Mouse (Mus musculus): ENCODE measurements around the gene Asap2. TPM values are rescaled to one million over a fixed set of nuclear protein-coding genes. Genes with fewer than 3 reads are reported as not detected.
"Not testable (repeated sequence)": the region's sequence is repeated elsewhere in the genome, so short reads cannot be mapped to it uniquely, and the experiment has no call there.

Asap2 gene
- 10 to 100 TPM in 1 of 2 experiments, 1 to 10 TPM in 1; 8.2 to 17.5 TPM for total RNA-seq (2021)
- long read RNA-seq, experiment 1, partial matches to known transcripts, result 0 of 3 reads
- long read RNA-seq, experiment 1, other reads (novel, unspliced or antisense), result 2 of 3 reads
- long read RNA-seq, experiment 2, partial matches to known transcripts, result 6 of 13 reads
- long read RNA-seq, experiment 2, other reads (novel, unspliced or antisense), result 7 of 13 reads

DNA sequence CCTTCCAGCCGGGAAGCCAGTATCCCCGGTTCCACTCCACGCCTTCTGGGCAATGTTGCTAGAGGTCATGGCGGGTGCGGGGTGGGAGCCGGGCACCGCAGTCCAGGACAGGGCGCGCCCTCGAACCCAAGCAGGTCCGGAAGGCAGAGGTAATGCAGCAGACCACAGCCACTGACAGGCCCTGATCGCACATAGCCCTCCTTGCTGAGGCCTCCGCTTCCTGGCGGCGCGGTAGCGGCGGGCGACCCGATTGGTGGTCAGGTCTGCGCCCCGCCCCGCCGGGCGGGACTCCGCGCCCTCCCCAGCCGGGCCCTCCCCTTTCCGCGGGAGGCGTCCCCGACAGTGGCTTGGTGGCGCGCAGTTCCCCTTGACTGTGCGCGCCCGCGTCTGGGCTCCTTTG is at the start of gene Asap2:
Asap2 (plus strand) TSS at position 328 of the 400 bp plus-strand sequence.
- DNase-seq (ENCODE audit: low spot score in 2 of 2), result peak; percentile 30 to 45

DNA sequence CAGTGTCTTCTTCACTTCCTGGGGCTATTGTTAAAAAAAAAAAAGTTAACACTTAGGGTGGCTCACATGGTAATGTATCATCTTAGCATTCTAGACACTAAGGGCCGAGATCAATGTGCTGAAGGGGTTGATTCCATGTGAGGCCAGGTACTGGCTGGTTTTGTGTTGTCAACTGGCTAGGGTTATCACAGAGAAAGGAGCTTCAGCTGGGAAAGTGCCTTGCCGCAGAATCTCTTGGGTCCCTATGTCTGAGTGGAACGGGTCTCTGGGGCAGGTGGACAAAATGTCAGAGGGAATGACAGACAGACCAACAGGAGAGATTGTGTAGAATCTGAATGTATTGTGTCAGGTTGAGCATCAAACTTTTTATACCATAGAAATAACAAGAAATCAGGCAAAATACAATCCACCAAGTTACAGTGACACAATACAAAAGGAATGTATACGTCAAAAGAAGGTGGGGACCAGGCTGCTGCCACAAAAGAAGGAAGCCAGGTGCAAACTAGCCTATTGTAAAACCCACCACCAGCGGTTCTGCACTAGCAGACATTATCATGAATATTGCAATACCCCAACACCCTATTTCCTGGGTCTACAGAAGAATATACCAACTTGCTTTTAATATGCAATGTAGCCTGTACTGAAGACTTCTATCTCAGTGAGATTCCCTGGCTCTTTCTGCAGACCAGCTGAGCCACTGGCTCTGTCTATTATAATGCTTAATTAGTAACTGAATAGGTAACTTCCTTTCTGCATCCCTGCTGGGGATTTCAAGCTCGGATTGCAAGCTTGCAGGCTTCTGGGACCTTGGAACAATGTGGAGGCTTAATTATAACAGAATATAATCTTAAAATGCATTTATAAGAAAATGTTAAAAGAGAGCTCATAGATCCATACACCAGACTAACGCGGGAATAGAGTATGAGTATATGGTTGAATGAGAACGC is 42.9 kb upstream of the Asap2 start:
- not testable (repeated sequence) for DNase-seq (ENCODE audit: low spot score in 2 of 2)

DNA sequence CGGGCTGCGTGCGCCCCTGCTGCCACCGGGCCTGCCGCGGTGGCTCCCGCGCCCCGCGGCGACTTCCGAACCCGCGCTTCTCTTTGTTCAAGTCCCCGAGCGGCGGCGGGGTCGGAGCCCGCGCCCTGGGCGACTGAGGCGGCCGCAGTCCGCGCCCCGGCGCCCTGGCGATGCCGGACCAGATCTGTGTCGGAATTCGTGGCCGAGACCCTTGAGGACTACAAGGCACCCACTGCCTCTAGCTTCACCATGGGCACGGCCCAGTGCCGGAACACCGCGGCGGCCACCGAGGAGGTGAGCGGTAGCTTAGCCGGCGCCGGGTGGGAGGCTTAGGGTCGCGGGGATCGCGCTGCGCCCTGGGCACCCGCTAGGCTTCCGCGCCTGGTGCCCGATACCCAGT is 320 bp downstream of the Asap2 start:
- DNase-seq (ENCODE audit: low spot score in 2 of 2), result peak in 1 of 2 experiments; percentile 20

DNA sequence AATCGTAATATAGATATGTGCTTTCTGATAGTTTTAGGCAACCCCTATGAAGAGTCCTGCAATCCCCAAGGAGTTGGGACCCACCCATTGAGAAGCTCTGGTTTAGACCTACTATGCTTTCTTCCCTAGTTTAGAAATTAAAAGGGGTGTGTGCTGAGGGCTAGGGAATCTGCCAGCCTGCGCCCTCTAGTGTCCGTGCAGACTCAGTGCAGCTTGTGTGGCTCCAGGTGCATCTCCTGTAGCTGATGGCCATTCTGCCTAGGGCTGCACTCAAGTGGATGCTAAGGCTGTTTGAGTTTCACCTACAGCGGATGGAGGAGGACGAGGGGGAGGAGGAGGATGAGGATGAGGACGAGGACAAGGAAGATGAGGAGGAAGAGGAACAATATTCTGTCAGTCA is 40.6 kb downstream of the Asap2 start:
- not testable (repeated sequence) for DNase-seq (ENCODE audit: low spot score in 2 of 2)

DNA sequence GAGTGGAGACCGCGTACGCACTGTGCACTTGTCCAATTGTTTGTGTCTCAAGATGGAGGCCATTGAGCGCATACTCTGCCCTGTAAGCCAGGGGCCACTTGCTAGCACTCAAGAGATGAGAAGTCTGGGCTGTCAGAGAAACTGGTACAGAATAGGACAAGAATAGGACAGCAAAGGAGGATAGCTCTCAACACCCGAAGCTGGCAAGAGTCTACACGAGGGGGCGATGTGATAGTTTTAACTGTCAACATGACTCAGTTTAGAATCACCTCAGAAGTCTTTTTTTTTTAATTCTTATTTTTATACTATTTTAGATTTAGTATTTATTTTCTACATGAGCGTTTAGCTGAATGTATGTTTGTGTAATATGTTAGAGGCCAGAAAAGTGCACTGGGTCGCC is 56.5 kb downstream of the Asap2 start:
- DNase-seq (ENCODE audit: low spot score in 2 of 2), result not testable (repeated sequence)

DNA sequence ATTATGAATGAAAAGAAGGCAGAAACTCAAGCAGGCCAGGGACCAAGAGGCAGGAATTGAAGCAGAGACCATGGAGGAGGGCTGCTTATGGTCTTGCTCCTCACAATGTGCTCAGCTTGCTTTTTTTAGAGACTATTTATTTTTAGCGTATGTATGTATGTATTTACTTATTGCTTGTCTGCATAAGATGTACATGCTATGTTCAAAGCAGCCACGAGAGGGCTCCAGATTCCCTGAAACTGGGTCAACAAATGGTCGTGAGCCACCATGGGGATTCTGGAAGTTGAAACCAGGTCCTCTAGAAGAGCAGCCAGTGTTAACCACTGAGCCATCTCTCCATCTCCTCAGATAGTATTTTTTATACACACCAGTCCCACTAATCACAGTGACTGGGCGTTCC is 85.5 kb downstream of the Asap2 start:
- peak; percentile 79 to 80 for DNase-seq (ENCODE audit: low spot score in 2 of 2)

DNA sequence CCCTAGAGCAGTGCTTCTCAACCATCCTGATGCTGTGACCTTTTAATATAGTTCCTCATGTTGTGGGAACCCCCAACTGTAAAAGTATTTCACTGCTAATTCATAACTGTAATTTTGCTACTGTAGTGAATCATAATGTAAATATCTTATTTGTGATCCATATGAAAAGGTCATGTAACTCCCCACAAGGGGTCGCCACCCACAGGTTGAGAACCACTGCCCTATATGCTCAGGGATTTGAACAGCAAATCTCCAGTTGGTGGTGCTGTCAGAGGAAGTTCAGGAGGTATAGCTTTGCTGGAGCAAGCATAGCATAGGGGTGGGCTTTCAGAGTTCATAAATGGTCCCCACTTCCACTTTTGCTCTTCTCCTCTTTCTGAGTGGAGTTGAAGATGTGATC is 99.9 kb downstream of the Asap2 start:
- not testable (repeated sequence) for DNase-seq (ENCODE audit: low spot score in 2 of 2)

DNA sequence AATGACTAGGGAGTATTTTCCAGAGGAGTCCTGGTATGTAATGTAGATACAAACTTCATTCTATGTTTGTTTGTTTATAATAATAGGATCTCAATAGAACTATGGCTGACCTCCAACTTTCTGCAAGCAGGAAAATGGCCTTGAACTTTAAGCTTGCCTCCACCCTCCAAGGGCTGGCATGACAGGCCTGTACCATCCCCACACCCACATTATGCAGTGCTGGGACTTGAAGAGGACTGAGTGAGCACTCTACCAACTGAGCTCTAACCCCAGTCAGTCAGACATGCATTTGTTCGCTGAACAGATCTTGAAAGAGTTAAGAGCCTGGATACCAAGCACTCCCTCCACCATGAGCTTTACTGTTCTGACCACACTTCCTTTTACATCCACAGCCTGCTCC is 102.2 kb downstream of the Asap2 start:
- DNase-seq (ENCODE audit: low spot score in 2 of 2), result not testable (repeated sequence)

DNA sequence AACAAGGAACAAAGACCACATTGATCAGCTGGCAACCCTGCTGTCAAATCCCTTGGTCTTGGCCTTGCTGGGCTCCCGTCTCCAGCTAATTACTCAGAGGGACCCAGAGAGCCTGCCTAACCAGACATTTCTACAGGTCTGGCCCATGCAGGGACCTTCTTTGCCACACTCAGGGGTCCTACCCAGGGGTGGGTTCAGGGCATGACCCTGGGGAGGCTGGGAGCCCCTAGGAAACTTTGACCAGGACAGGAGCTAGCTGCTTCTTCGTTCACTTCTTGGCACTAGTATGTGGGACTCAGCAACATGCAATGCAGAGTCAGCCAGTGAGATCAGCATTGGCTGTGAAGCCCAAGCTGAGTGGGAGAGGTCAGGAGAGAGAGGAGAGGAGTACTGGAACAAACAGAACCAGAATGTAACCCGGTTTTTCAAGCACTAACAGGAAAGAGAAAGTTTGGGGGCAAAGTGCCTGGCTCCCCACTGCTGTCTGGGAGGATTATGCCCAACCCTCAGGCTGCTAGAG is 107.6 kb downstream of the Asap2 start:
- peak in 1 of 2 experiments; percentile 16 for DNase-seq (ENCODE audit: low spot score in 2 of 2)

DNA sequence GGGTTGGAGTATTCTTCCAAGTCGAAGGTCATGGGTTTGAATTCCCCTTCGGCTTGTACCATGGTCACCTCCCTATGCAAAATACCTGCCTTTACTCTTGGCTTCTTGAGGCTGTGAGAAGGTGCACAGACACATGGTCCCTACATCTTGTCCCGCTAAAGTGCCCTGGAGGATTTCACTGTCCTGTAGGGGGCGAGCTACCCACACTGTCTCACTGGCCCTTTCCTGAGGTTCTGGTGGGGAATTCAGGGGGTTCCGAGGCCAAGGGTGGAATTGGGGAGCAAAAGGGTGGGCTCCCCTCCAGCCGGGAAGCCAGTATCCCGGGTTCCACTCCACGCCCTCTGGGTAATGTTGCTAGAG is 120.8 kb downstream of the Asap2 start:
- not testable (repeated sequence) for DNase-seq (ENCODE audit: low spot score in 2 of 2)

DNA sequence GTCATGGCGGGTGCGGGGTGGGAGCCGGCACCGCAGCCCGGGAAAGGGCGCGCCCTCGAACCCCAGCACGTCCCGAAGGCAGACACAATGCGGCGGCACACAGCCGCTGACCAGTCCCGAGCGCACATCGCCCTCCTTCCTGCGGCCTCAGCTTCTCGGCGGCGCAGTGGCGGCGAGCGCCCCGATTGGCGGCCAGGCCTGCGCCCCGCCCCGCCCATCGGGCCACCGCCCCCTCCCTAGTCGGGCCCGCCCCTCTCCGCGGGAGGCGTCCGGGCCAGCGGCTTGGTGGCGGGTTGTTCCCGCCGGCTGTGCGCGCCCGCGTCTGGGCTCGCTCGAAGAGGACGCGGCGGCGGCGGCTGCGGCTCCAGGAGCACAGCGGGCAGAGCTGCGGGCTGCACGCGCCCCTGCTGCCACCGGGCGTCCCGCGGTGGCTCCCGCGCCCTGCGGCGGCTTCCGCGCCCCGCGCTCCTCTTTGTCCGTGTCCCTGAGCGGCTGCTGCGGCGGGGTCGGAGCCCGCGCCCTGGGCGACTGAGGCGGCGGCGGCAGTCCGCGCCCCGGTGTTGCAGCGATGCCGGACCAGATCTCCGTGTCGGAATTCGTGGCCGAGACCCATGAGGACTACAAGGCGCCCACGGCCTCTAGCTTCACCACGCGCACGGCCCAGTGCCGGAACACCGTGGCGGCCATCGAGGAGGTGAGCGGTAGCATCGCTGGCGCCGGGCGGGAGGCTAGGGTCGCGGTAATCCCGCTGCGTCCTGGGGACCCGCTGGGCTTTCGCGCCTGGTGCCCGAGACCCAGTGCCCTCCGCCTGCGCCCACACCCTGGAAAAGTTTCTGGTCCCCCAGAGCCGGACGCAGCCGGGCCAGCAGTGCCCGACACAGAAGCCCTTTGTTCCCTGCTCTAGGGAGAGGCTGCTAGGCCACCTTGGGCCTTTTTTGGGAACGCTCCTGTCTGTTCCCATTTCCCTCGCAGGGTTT is 121.5 kb downstream of the Asap2 start:
- peak; percentile 85 to 88 for DNase-seq (ENCODE audit: low spot score in 2 of 2)

DNA sequence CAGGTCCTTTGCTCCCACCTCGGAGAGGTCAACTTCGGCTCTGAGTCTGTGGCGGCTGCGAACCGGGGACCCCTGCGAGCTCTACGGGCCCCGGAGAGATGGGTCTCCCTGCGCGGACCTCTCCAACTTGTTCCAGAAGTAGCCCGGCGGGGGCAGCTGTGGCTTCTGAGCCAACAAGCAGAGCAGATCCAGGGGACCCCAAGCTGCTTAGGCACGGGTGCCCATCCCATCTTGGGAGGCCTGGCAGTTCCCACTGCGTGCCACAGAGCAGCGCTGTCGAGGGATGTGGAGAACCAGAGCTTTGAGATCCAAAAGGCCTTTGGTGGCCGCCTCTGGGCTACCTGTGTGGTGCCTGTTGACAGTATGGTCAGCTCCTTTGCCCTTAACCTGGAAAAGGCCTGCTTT is 122.2 kb downstream of the Asap2 start:
- DNase-seq (ENCODE audit: low spot score in 2 of 2), result peak; percentile 45 to 56

DNA sequence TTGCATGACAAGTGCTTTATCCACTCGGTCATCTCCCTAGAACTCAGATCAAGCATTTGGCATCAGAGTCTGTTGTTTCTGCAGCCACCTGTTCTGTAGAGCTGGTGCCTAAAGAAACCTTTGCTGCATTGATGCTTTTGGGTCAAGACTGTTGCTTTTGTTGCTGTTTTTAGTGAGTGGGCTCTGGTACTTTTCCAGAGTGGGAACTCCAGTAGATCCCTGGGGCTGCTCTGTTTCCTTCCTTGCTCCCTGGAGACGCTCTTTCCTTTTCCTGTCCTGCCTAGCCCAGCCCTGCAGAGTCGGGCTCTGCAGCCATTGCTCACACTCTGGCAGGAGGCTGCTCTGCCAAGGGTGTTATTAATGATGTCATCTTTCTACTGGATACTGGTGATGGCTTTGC is 129.2 kb downstream of the Asap2 start:
- no peak for DNase-seq (ENCODE audit: low spot score in 2 of 2)

DNA sequence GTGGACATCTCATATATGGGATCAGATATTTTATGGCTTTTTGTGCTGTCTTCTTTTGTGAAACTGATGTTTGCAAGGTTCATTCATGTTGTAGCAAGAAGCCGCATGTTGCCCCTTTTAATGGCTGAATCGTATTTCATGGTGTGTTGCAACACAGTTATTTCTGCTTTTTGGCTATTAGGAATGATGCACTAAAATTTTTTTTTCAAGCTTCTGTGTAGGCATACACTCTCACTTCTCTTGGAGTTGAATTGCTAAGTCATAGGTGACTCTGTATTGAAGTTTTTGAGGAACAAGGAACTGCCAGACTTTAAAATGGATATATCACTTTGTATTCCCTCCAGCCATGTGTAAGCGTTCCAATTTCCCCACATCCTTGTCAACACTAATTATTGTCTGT is 132.6 kb downstream of the Asap2 start:
- no peak for DNase-seq (ENCODE audit: low spot score in 2 of 2)

DNA sequence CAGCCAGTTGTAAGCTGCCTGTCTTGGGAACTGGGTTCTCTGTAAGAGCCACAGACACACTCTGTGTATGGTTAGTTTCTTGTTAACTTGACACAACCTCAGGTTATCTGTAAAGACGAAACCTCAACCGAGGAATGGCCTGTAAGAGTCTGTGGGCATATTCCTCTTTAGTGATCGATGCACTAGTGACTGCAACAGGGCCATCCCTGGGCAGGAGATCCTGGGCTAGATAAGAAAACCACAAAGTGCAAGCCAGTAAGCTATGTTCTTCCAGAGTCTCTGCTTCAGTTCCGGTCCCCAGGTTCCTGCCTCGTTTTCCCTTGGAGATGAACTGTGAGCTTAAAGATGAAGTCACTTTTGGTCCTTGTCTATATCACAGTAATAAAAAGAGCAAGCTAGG is 133.4 kb downstream of the Asap2 start:
- DNase-seq (ENCODE audit: low spot score in 2 of 2), result no peak

DNA sequence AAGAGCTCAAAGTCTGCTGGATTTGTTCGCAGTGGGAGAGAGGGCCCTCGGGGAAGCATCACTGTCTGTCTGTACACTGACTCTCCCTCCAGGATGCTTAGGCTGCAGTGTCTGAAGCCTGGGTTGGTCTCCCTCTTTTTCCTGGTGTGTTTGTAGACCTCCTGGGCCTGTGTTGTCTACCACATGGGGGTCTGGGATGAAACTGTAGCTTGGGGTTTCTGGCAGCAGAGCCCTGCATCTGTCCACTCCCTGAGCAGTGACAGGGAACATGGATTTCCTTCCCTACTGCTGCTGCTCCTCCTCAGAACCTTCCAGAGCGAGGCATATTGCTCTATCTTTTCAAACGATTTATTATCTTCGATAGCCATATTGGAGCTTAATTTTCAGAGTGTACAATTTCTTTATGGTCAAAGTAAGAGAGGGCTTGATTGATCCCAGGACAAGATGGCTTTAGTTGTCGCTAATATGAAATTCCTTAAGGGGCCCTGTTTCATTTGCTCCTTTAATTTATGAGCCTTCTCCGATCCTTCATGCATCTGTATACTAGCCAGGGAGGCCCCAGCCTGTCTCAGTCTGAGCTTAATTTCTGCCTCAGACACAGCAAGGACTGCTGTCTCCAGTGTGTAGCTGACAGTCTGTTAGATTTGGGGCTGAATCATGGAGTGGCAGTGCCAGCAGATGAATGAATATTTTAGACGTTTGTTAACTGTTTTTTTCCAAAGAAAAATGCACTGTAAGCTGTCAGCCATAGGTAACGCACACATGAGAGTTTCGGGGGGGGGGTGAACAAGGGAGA is 135.6 kb downstream of the Asap2 start:
- no peak for DNase-seq (ENCODE audit: low spot score in 2 of 2)

DNA sequence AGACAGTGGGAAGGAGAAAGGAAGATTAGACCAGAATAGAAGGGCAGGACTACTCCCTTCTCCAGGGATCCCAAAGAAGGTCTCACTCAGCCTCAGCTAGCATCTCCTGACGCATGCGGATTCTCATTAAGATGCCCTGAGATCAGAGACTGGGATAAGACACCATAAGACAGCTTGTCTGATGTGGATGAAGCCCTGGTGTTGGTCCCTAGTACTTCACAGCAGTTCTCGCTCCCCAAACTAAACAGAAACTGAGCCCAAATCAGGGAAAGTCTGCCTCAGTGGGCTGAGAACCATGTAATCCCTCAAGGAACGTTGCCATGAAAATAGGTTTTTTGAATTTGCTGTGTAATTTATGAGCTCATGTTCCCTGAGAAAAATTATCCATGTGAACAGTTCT is 136.3 kb downstream of the Asap2 start:
- DNase-seq (ENCODE audit: low spot score in 2 of 2), result no peak

DNA sequence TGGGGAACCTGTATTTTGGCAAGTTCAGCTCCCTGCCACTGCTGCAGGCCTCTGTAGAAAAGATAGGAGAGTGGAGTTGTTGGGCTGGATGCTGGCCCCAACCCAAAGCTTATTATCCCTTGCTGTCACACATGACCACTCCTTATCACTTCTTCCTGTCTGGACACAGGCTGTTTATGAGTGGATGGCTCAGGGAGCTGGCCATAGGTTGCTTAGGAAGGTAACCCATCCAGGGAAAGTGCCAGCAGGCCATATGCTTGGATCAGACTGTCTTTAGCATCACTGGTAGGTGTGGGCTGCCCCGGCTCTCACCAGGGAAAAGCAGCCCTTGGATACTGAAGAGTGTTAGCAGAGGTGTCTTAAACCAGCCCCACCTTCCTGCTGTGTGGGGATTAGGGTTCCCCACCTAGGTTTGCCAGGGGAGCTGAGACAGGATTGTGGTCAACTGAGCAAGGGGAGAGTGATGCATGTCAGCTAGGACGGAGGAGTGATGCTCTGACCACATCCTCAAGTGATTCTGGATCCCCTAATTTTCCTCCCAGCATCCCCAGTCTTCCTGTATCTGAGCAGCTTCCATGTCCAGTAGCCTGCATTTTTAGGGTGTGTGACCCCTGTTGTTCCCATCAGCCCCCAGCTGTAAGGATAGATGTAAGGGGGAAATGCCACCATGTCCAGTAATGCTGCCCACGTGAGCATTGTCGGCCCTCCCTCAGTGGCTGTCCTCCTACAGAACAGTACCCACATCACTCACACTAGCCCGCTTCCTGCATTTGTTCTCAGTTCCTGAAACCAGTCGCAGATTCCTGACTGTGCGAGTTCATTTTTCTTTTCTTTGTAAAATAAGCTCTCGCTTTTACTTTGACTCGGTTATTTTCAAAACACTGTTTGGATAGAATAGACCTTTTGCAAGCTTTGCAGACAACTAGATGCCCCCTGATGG is 138.9 kb downstream of the Asap2 start:
- peak in 1 of 2 experiments; percentile 18 for DNase-seq (ENCODE audit: low spot score in 2 of 2)

DNA sequence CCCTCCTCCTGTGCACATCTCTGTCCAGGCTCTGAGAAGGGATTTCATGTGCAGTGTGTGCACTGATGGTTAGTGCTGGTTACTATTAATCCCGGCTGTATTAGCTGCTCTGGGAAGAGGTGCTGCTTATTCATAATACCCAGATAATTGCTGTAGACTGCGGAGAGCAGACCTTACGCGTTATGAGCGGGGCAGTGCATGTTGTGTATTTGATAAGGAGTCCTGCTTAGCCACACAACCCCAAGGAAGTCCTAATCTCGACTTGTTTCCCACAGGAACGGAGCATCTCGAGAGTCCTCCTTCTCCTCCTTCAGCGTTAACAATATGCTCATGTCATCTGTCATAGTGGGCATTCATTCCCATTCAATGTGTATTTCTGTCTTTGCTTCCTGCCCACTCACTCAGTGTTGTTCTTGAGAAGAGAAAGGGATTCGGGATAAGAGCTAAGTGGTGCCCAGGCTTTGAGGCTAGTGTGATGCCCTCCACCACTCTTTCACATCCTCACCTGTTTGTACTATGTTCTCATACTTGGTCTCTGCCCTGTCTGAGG is 140.1 kb downstream of the Asap2 start:
- peak in 1 of 2 experiments; percentile 9 for DNase-seq (ENCODE audit: low spot score in 2 of 2)

Measured in adrenal gland, adult 18-20 months (tissue).